Mouse (Mus musculus): ENCODE measurements around the gene Tesk2.

- no peak for TF ChIP-seq GATA1 (IDR thresholded peaks at IDR 0.05; ENCODE audit: borderline replicate concordance, low read length)
- TF ChIP-seq FLI1 (IDR thresholded peaks at IDR 0.05; ENCODE audit: low read length), result no peak
Observed at GRCm38 (mm10) chr4:116727401-116727800, 6.7 kb downstream of the Tesk2 start.
